8 mouse cellular contexts compared by ENCODE assay signal in the genomic region with DNA sequence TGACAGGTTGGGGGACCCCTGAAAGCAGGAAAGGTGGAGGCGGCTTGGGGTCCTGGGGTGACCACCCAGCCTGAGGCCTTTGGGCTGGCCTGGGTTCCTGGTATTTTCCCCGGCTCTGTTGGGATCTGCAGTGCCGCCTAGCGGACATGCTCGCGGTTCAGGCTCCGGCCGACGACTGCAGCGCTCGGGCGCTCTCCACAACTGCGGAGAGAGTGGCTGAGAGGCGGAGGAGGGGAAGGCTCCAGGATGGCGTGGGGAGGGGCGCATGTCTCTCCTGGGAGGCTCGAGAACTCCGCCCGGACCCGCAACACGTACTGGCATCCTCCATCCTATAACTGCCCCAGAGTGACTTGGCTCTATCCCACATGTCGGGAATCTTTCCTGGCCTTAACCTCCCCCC. TPM values are rescaled to one million over a fixed set of nuclear protein-coding genes. Genes with fewer than 3 reads are reported as not detected.
A peak's percentile ranks its signal among the peaks of the same experiment; 100 is the strongest.
DNase-seq lines count a peak whose midpoint lies in the region; ATAC-seq and TF ChIP-seq lines count a peak whose summit lies in the region.

No protein-coding gene starts in this region.

- no peak overlapping the region for H3K27ac ChIP-seq in embryonic facial prominence, embryonic 11.5 days (replicated peaks; ENCODE audit: low read depth, low read length)
- H3K27ac ChIP-seq in liver, adult 2 months (replicated peaks; ENCODE audit: insufficient read depth, low read depth, low read length): no peak overlapping the region
- no peak overlapping the region for H3K27ac ChIP-seq in midbrain, postnatal 0 days (ENCODE audit: low read depth, low read length)

- 1% methylated on average over 22 of the region's 22 CpGs for WGBS in embryonic facial prominence, embryonic 11.5 days
- 5% methylated on average over 22 of the region's 22 CpGs for WGBS in liver, adult 2 months
- WGBS in midbrain, postnatal 0 days: under 1% methylated on average over 21 of the region's 22 CpGs

- no peaks in the 10 kb centered on the region for H3K9me3 ChIP-seq in embryonic facial prominence, embryonic 11.5 days (replicated peaks; ENCODE audit: control insufficient read depth, low read length)
- no peaks in the 10 kb centered on the region for H3K9me3 ChIP-seq in midbrain, postnatal 0 days (ENCODE audit: low read length)

- H3K36me3 ChIP-seq in embryonic facial prominence, embryonic 11.5 days (replicated peaks; ENCODE audit: control insufficient read depth, insufficient read depth, low read depth, low read length): peaks cover 3% of the 10 kb centered on the region
- H3K36me3 ChIP-seq in liver, adult 2 months (ENCODE audit: control insufficient read depth, insufficient read depth, low read length): no peaks in the 10 kb centered on the region
- no peaks in the 10 kb centered on the region for H3K36me3 ChIP-seq in midbrain, postnatal 0 days (ENCODE audit: insufficient read depth, low read length)

- DNase-seq in CD4-positive, CD25-positive, alpha-beta regulatory T cell, adult 2 months (ENCODE audit: low read depth, low spot score): peak; percentile 58
- peak; percentile 89 for DNase-seq in embryonic facial prominence, embryonic 11.5 days (ENCODE audit: low spot score)
- peak; percentile 45 to 61 for DNase-seq in heart, adult 9 months (ENCODE audit: low spot score in 2 of 2)
- peak; percentile 81 to 89 for DNase-seq in kidney, adult 8-10 months
- DNase-seq in liver, adult 2 months (ENCODE audit: extremely low read depth, low read depth, low spot score): no peak
- DNase-seq in midbrain, postnatal 0 days (ENCODE audit: low spot score): peak; percentile 82
- peak; percentile 92 for DNase-seq in testis, postnatal 10 days (ENCODE audit: low spot score)

- no peak for TF ChIP-seq POLR2A in liver, adult 2 months (IDR thresholded peaks at IDR 0.05; ENCODE audit: extremely low read depth, insufficient read depth, low read length)

- H3K27me3 ChIP-seq in embryonic facial prominence, embryonic 11.5 days (ENCODE audit: control insufficient read depth, insufficient read depth, low read length): peaks cover 6% of the 10 kb centered on the region; the same call in 1 of the 2 replicates
- peaks cover 17% of the 10 kb centered on the region for H3K27me3 ChIP-seq in liver, adult 2 months (ENCODE audit: control insufficient read depth, insufficient read depth, low read length)
- H3K27me3 ChIP-seq in midbrain, postnatal 0 days (ENCODE audit: insufficient read depth, low read length): peaks cover 13% of the 10 kb centered on the region

- peaks cover 9% of the 10 kb centered on the region for H3K4me1 ChIP-seq in embryonic facial prominence, embryonic 11.5 days (ENCODE audit: control insufficient read depth, insufficient read depth, low read length)
- no peaks in the 10 kb centered on the region for H3K4me1 ChIP-seq in liver, adult 2 months (ENCODE audit: control insufficient read depth, insufficient read depth, low read length)
- H3K4me1 ChIP-seq in midbrain, postnatal 0 days (ENCODE audit: insufficient read depth, low read length): 0 out of 2 replicates have a peak, but pooled peaks cover 4% of the 10 kb centered on the region

- H3K79me2 ChIP-seq in liver, adult 2 months (ENCODE audit: control insufficient read depth, insufficient read depth, low read length): no peaks in the 10 kb centered on the region

- H3K9ac ChIP-seq in embryonic facial prominence, embryonic 11.5 days (replicated peaks; ENCODE audit: low read length): no peak overlapping the region
- H3K9ac ChIP-seq in liver, adult 2 months (ENCODE audit: low read depth, low read length): no peak overlapping the region
- H3K9ac ChIP-seq in midbrain, postnatal 0 days (replicated peaks; ENCODE audit: low read length, poor library complexity, severe bottlenecking): no peak overlapping the region

- no peak for ATAC-seq in CD4-positive, CD25-positive, alpha-beta regulatory T cell, adult 4 months
- peak; percentile 60 for ATAC-seq in embryonic facial prominence, embryonic 11.5 days (replicated peaks; ENCODE audit: insufficient number of reproducible peaks, low FRiP score, low TSS enrichment, low read depth)
- ATAC-seq in midbrain, postnatal 0 days (ENCODE audit: low FRiP score): peak; percentile 55; the same call in 1 of the 2 replicates

- peak overlapping the region; percentile 39 for H3K4me2 ChIP-seq in embryonic facial prominence, embryonic 11.5 days (ENCODE audit: low read depth, low read length)
- H3K4me2 ChIP-seq in midbrain, postnatal 0 days (ENCODE audit: low read depth, low read length, poor library complexity, severe bottlenecking): peak overlapping the region; percentile 40

- H3K4me3 ChIP-seq in embryonic facial prominence, embryonic 11.5 days (ENCODE audit: low read depth, low read length): peak overlapping the region; percentile 14; the same call in 1 of the 2 replicates
- H3K4me3 ChIP-seq in liver, adult 2 months (ENCODE audit: insufficient read depth, low read depth, low read length): peak overlapping the region; percentile 29; the same call in 1 of the 2 replicates
- H3K4me3 ChIP-seq in midbrain, postnatal 0 days (ENCODE audit: low read depth, low read length): no peak overlapping the region

- TF ChIP-seq CTCF in liver, adult 2 months (IDR thresholded peaks at IDR 0.05; ENCODE audit: low read depth, low read length): peak; percentile 82
- TF ChIP-seq CTCF in midbrain, postnatal 0 days (IDR thresholded peaks at IDR 0.05): peak; percentile 81

RNA-seq across cellular contexts. Expression of a gene that starts 7.9 kb away (rescaled TPM):
- polyA plus RNA-seq in CD4-positive, CD25-positive, alpha-beta regulatory T cell, adult 4 months (2017; shearing (Covaris generic)): not detected
- polyA plus RNA-seq in embryonic facial prominence, embryonic 11.5 days (2014; fragmentation: Nextera tagmentation; extraction: Ambion mirVana): 9.5 and 10.2 TPM in 2 replicates
- total RNA-seq in liver, adult 2 months (2014; rRNA removed): 0.37 and 0.60 TPM in 2 replicates
- 1.6 and 1.7 TPM in 2 replicates for polyA plus RNA-seq in liver, adult 2 months (2012; rRNA removed)
- 9.1 and 10.1 TPM in 2 replicates for total RNA-seq in midbrain, postnatal 0 days (2014; rRNA removed)
- polyA plus RNA-seq in midbrain, postnatal 0 days (2015; fragmentation: Nextera tagmentation; extraction: Ambion mirVana): 4.2 and 4.3 TPM in 2 replicates

RNA-seq across cellular contexts. Expression of a gene that starts 38.0 kb away (rescaled TPM):
- not detected for polyA plus RNA-seq in CD4-positive, CD25-positive, alpha-beta regulatory T cell, adult 4 months (2017; shearing (Covaris generic))
- 0.22 TPM in 1 of 2 replicates, not detected in the other for polyA plus RNA-seq in embryonic facial prominence, embryonic 11.5 days (2014; fragmentation: Nextera tagmentation; extraction: Ambion mirVana)
- total RNA-seq in liver, adult 2 months (2014; rRNA removed): 0.18 and 0.20 TPM in 2 replicates
- polyA plus RNA-seq in liver, adult 2 months (2012; rRNA removed): 0.09 and 0.50 TPM in 2 replicates
- total RNA-seq in midbrain, postnatal 0 days (2014; rRNA removed): not detected in 2 replicates
- polyA plus RNA-seq in midbrain, postnatal 0 days (2015; fragmentation: Nextera tagmentation; extraction: Ambion mirVana): 0.34 and 0.35 TPM in 2 replicates
